Mouse (Mus musculus) stomach, postnatal 0 days (tissue): ENCODE data around the gene Herpud2.

Experiments used
- CTCF ChIP-seq: IDR thresholded peaks from 2 replicates; pipeline ENCODE4 v1.5.1; 2016; ENCODE audit warnings: antibody characterized with exemption, low read depth, mild to moderate bottlenecking, moderate library complexity
- EP300 ChIP-seq: optimal IDR thresholded peaks from 2 replicates; pipeline ENCODE3; 2016; ENCODE audit warnings: antibody characterized with exemption

- TF ChIP-seq CTCF (no peak), EP300 (no peak)
These were observed 49.4 kb upstream of the Herpud2 start for GRCm38 (mm10) chr9:25200987-25201386.
